Mouse (Mus musculus) right cerebral cortex, adult 2 months (tissue): ENCODE data around the gene Gpr83.

Experiments
- DNase-seq, 2 experiments: peaks; one replicate each; pipeline ENCODE4 v3.0.0; 2021 to 2022; ENCODE audit warnings: low spot score in 2 of 2

The Gpr83 gene

GRCm38 (mm10) chr9:14904741-14905475 lies 44.9 kb downstream of the Gpr83 start:
- no peak for DNase-seq

- no peak for DNase-seq
Measured at GRCm38 (mm10) chr9:14905956-14906355, 45.9 kb downstream of the Gpr83 start.

- DNase-seq, result peak; percentile 41 to 59
Measured at GRCm38 (mm10) chr9:14907816-14908415, 47.9 kb downstream of the Gpr83 start.

GRCm38 (mm10) chr9:14909981-14910380 lies 50.0 kb downstream of the Gpr83 start:
- no peak for DNase-seq

GRCm38 (mm10) chr9:14912037-14912436 lies 52.0 kb downstream of the Gpr83 start:
- no peak for DNase-seq

- no peak for DNase-seq
Measured at GRCm38 (mm10) chr9:14917661-14918060, 57.7 kb downstream of the Gpr83 start.

- DNase-seq, result no peak
Measured at GRCm38 (mm10) chr9:14918825-14919668, 59.0 kb downstream of the Gpr83 start.
